Mouse (Mus musculus): ENCODE measurements around the gene Zswim7. TPM values are rescaled to one million over a fixed set of nuclear protein-coding genes. Genes with fewer than 3 reads are reported as not detected.

Gene Zswim7
- polyA plus RNA-seq (2012; ENCODE audit: insufficient read depth, low replicate concordance), result 11.6 TPM in 1 of 2 replicates, not detected in the other

DNA sequence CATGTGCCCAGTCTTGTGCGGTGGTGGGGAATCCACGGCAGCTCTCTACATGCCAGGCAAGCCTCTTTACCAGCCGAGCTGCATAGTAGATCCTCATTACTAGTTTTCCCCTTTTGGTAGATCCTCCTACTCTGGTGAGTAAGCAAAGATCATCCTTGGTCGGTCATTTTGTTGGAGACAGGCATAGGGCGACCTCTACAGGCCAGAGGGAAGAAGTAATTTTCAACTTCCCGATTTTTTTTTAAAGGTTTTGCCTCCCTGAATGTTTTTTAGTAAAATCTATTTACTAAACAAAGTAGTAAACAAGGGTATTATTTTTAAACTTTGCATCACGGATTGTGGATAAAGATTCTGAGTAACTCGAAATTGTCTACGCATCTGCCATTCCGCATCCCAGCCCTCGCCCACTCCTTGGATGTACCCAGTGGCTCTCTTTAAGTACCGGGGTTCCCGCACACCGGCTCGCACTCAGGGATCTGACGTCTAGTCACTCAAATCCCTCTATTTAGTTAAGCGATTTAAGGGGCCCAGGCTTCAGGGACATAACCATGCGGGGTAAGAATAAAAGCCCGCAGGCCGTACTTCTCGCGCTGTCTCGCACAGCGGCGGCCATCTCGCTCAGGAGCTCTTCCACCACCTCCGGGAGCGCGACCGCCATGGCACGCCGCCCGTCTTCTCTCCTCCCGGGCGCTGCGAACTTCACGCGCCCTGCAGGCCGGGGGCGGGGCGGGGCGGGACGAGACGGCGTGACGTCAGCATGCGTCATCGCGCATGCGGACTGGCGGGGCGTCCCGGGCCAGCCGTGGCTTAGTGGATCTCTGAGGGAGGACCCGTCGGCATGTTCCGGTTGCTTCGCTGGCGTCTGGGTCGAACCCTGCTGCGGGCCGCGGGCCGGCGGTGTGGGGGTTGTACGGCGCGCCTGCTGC lies at the start of gene Zswim7, which contains the start of gene Ttc19:
Gene Zswim7, minus strand, starts transcription at position 701 of the 926 bp plus-strand sequence.
Gene Ttc19, plus strand, starts transcription at position 799 of the 926 bp plus-strand sequence.
- Histone ChIP-seq H3K36me3 (replicated peaks; ENCODE audit: low read length) (peaks cover 41% of the 10 kb centered on the region), H3K9me3 (no peaks in the 10 kb centered on the region), H3K27me3 (replicated peaks) (no peaks in the 10 kb centered on the region), H3K4me1 (peaks cover 48% of the 10 kb centered on the region), H3K4me3 (replicated peaks) (peak within 1 kb of the TSS; percentile 94)
- TF ChIP-seq FLI1 (IDR thresholded peaks at IDR 0.05; ENCODE audit: low read length), result no peak
- no peak for TF ChIP-seq GATA1 (IDR thresholded peaks at IDR 0.05; ENCODE audit: borderline replicate concordance, low read length)

- Histone ChIP-seq H3K4me1 (no peaks in the 10 kb centered on the region), H3K9me3 (no peaks in the 10 kb centered on the region), H3K27me3 (replicated peaks) (no peaks in the 10 kb centered on the region), H3K36me3 (replicated peaks; ENCODE audit: low read length) (peaks cover 99% of the 10 kb centered on the region), H3K4me3 (replicated peaks) (no peak overlapping the region)
- TF ChIP-seq FLI1 (IDR thresholded peaks at IDR 0.05; ENCODE audit: low read length) (no peak), GATA1 (IDR thresholded peaks at IDR 0.05; ENCODE audit: borderline replicate concordance, low read length) (no peak)
These were observed 42.5 kb upstream of the Zswim7 start for GRCm38 (mm10) chr11:62323659-62324058.

DNA sequence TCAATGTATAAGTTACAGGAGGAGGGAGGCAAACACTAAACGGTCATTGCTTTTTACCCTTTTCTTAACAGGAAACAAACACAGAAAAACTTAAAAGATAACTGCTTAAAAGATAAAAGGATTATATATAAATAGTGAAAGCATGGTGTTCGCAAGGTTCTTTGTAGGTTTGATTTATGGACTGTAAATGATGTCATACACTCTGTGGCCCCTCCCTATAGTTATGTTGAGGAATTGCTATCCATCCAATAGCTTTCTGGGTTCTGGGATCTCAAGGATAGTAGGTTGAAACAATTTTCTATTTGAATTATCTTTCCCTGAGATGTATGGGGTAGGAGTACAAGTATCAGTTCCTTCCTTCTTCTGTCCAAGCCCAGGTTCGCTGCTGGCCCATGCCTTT lies 38.9 kb upstream of the Zswim7 start:
- Histone ChIP-seq H3K9me3 (no peaks in the 10 kb centered on the region), H3K36me3 (replicated peaks; ENCODE audit: low read length) (peaks cover 97% of the 10 kb centered on the region), H3K4me1 (no peaks in the 10 kb centered on the region), H3K27me3 (replicated peaks) (no peaks in the 10 kb centered on the region), H3K4me3 (replicated peaks) (no peak overlapping the region)
- TF ChIP-seq GATA1 (IDR thresholded peaks at IDR 0.05; ENCODE audit: borderline replicate concordance, low read length) (no peak), FLI1 (IDR thresholded peaks at IDR 0.05; ENCODE audit: low read length) (no peak)

- no peaks in the 10 kb centered on the region for H3K9me3 ChIP-seq
- no peak for TF ChIP-seq GATA1 (IDR thresholded peaks at IDR 0.05; ENCODE audit: borderline replicate concordance, low read length)
- TF ChIP-seq FLI1 (IDR thresholded peaks at IDR 0.05; ENCODE audit: low read length), result no peak
- no peak overlapping the region for H3K4me3 ChIP-seq (replicated peaks)
- no peaks in the 10 kb centered on the region for H3K4me1 ChIP-seq
- no peaks in the 10 kb centered on the region for H3K27me3 ChIP-seq (replicated peaks)
- H3K36me3 ChIP-seq (replicated peaks; ENCODE audit: low read length), result peaks cover 97% of the 10 kb centered on the region
These were observed 36.6 kb upstream of the Zswim7 start for GRCm38 (mm10) chr11:62317746-62318145.

DNA sequence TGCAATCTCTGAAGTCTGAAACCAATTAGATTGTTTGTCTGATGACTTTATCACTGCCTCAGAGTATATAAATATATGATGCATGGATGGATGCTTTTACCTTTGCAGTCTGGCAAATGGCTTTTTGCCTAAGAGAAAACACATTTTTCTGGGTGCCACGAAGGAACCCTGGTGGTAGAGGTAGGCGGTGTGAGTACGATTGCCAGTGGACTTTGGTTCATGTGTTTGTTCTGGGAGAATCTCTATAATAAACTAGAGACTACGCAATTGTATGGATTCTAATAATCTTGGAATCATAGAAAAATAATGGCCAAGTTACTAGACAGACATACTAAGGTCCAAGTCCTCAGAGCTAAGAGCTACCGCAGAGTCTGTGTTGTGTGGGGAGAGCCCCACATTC lies 33.8 kb upstream of the Zswim7 start:
- Histone ChIP-seq H3K4me3 (replicated peaks) (no peak overlapping the region), H3K36me3 (replicated peaks; ENCODE audit: low read length) (peaks cover 79% of the 10 kb centered on the region), H3K27me3 (replicated peaks) (no peaks in the 10 kb centered on the region), H3K4me1 (no peaks in the 10 kb centered on the region), H3K9me3 (no peaks in the 10 kb centered on the region)
- TF ChIP-seq GATA1 (IDR thresholded peaks at IDR 0.05; ENCODE audit: borderline replicate concordance, low read length) (no peak), FLI1 (IDR thresholded peaks at IDR 0.05; ENCODE audit: low read length) (no peak)

DNA sequence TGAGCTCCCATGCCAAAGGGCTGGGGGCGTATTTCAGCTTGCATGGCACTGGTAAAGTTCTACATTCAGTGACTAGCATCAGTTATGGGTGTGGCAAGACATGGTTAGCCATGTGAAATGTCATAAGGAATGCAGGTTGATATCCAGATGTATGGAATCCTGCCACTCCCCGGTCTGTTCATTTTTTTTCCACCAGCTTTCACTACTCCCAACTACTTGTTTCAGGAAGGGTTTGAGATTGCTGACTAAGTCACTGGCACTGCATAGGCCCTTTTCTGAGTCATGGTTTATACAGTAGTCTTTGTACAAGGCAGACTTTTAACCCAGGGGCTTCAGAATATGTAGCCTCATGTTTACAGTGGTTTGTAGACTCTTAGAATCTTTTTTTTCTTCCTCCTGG lies 28.1 kb upstream of the Zswim7 start:
- Histone ChIP-seq H3K4me3 (replicated peaks) (no peak overlapping the region), H3K4me1 (peaks cover 8% of the 10 kb centered on the region; the same call in 1 of the 2 replicates), H3K36me3 (replicated peaks; ENCODE audit: low read length) (peaks cover 77% of the 10 kb centered on the region), H3K9me3 (no peaks in the 10 kb centered on the region), H3K27me3 (replicated peaks) (no peaks in the 10 kb centered on the region)
- TF ChIP-seq FLI1 (IDR thresholded peaks at IDR 0.05; ENCODE audit: low read length) (no peak), GATA1 (IDR thresholded peaks at IDR 0.05; ENCODE audit: borderline replicate concordance, low read length) (no peak)

DNA sequence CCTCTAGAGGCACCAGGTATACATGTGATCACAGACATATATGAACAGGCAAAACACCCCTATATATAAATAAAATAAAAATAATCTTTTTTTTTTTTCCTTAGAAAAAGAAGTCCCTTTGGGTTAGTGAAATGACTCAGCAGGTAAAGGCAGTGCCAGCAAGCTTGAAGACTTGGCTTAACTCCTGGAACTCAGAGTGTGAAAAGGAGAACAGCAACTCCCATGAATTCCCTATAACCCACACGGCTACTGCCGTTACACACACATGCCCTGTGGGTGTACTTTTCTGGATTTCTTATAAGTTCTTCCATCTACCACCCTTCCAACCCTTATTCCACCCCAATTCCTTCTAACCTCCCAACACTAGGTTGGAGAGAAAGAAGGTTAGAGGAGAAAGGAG lies 24.7 kb upstream of the Zswim7 start:
- no peaks in the 10 kb centered on the region for H3K27me3 ChIP-seq (replicated peaks)
- H3K9me3 ChIP-seq, result no peaks in the 10 kb centered on the region
- no peak overlapping the region for H3K4me3 ChIP-seq (replicated peaks)
- TF ChIP-seq GATA1 (IDR thresholded peaks at IDR 0.05; ENCODE audit: borderline replicate concordance, low read length) (no peak), FLI1 (IDR thresholded peaks at IDR 0.05; ENCODE audit: low read length) (no peak)
- peaks cover 21% of the 10 kb centered on the region for H3K4me1 ChIP-seq
- peaks cover 64% of the 10 kb centered on the region for H3K36me3 ChIP-seq (replicated peaks; ENCODE audit: low read length)

DNA sequence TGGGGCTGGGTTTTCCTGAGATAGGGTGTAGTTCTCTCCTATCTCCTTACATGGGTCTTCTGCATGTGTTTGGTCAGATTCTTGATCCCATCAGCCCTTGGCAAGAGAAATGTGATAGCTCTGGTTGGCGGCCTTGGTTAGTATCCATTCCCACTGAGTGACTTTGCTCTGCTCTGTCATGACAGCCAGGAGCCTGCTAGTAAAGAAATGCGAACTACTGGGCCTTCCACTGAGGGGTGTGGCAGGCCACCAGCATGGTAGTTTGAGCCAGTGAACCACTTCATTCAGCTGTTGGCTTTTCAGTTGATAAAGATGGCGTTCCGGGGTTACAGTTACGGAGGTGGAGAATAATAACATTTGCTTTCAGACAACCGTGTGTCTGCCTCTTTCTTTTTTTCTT lies 17.7 kb upstream of the Zswim7 start:
- Histone ChIP-seq H3K36me3 (replicated peaks; ENCODE audit: low read length) (peaks cover 48% of the 10 kb centered on the region), H3K27me3 (replicated peaks) (no peaks in the 10 kb centered on the region), H3K9me3 (no peaks in the 10 kb centered on the region), H3K4me3 (replicated peaks) (no peak overlapping the region), H3K4me1 (peaks cover 18% of the 10 kb centered on the region)
- TF ChIP-seq GATA1 (IDR thresholded peaks at IDR 0.05; ENCODE audit: borderline replicate concordance, low read length), result no peak
- TF ChIP-seq FLI1 (IDR thresholded peaks at IDR 0.05; ENCODE audit: low read length), result no peak

DNA sequence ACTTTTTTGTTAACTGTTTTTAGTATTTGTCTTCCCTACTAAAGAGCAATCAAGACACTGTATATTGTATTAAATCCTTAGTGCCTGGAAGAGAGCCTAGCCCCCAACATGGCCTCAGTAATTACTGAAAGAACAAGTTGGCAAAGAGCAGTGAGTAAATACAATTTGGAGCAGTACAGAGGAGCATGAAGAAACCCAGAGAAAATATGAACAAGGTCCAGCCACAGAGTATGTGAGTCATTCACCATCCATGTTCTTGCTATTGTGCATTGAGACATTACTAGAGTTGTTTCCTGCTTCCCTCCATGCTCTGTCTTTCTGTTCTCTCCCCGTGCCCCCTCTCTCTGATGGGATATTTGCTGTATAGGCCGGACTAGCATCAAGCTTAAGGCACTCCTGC lies 12.9 kb upstream of the Zswim7 start:
- TF ChIP-seq FLI1 (IDR thresholded peaks at IDR 0.05; ENCODE audit: low read length), result no peak
- TF ChIP-seq GATA1 (IDR thresholded peaks at IDR 0.05; ENCODE audit: borderline replicate concordance, low read length), result no peak
- peaks cover 80% of the 10 kb centered on the region for H3K36me3 ChIP-seq (replicated peaks; ENCODE audit: low read length)
- no peak overlapping the region for H3K4me3 ChIP-seq (replicated peaks)
- no peaks in the 10 kb centered on the region for H3K27me3 ChIP-seq (replicated peaks)
- no peaks in the 10 kb centered on the region for H3K9me3 ChIP-seq
- H3K4me1 ChIP-seq, result peaks cover 8% of the 10 kb centered on the region

DNA sequence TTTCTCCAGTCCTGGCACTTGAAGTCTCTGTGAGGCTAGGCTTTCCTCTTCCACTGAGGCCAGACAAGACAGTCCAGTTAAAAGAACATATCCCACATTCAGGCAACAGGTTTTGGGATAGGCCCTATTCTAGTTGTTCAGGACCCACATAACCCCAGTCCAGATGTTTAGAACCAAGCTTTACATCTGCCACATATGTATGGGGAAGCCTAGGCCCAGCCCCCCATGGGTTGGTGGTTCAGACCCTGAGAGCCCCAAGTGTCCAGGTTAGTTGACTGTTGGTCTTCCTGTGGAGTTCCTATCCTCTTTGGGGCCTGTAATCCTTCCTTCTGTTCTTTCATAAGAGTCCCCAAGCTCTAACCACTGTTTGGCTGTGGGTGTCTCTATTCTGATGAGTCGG lies 6.5 kb upstream of the Zswim7 start:
- Histone ChIP-seq H3K4me1 (peaks cover 19% of the 10 kb centered on the region), H3K4me3 (replicated peaks) (no peak overlapping the region), H3K27me3 (replicated peaks) (no peaks in the 10 kb centered on the region), H3K36me3 (replicated peaks; ENCODE audit: low read length) (peaks cover 89% of the 10 kb centered on the region), H3K9me3 (no peaks in the 10 kb centered on the region)
- TF ChIP-seq GATA1 (IDR thresholded peaks at IDR 0.05; ENCODE audit: borderline replicate concordance, low read length) (no peak), FLI1 (IDR thresholded peaks at IDR 0.05; ENCODE audit: low read length) (no peak)
